ENCODE assay signal across 37 mouse cellular contexts in genomic region chr4:140741401-140741800, GRCm38 (mm10). TPM values are rescaled to one million over a fixed set of nuclear protein-coding genes. Genes with fewer than 3 reads are reported as not detected.
DNase-seq lines count a peak whose midpoint lies in the region; ATAC-seq lines count a peak whose summit lies in the region.
"Had no signal": no experiment of that assay in that cellular context is flagged by ENCODE, and none has a peak within 500 bp of the region (broad histone marks: within the 10 kb centered on the region; RNA-seq: fewer than 3 reads in every experiment).

No protein-coding gene starts in this region.

- no peak overlapping the region for H3K9ac ChIP-seq in forebrain, embryonic 16.5 days (replicated peaks; ENCODE audit: low read depth, low read length)
- H3K9ac ChIP-seq: embryonic facial prominence, embryonic 13.5 days; forebrain, postnatal 0 days; hindbrain, embryonic 12.5 days; intestine, embryonic 15.5 days; limb, embryonic 13.5 days; liver, embryonic 12.5 days; liver, postnatal 0 days; midbrain, embryonic 12.5 days; neural tube, embryonic 15.5 days had no signal

- 0 out of 2 replicates have a peak, but pooled peaks cover 5% of the 10 kb centered on the region for H3K27me3 ChIP-seq in forebrain, embryonic 10.5 days (ENCODE audit: poor library complexity, severe bottlenecking)
- H3K27me3 ChIP-seq in forebrain, embryonic 16.5 days (replicated peaks; ENCODE audit: control insufficient read depth, insufficient read depth, low read length): no peaks in the 10 kb centered on the region
- H3K27me3 ChIP-seq: embryonic facial prominence, embryonic 13.5 days; intestine, embryonic 15.5 days; limb, embryonic 13.5 days; midbrain, embryonic 12.5 days; neural tube, embryonic 15.5 days had no signal

- no peaks in the 10 kb centered on the region for H3K36me3 ChIP-seq in forebrain, embryonic 10.5 days (replicated peaks)
- H3K36me3 ChIP-seq in forebrain, embryonic 16.5 days (ENCODE audit: control insufficient read depth, insufficient read depth): no peaks in the 10 kb centered on the region
- H3K36me3 ChIP-seq: embryonic facial prominence, embryonic 13.5 days; hindbrain, embryonic 12.5 days; intestine, embryonic 15.5 days; limb, embryonic 13.5 days; liver, embryonic 12.5 days; midbrain, embryonic 12.5 days; neural tube, embryonic 15.5 days had no signal

- H3K27ac ChIP-seq in forebrain, embryonic 10.5 days: peak overlapping the region; percentile 20; the same call in 1 of the 2 replicates
- no peak overlapping the region for H3K27ac ChIP-seq in forebrain, embryonic 16.5 days (ENCODE audit: low read length)
- H3K27ac ChIP-seq: embryonic facial prominence, embryonic 13.5 days; hindbrain, embryonic 12.5 days; hindbrain, postnatal 0 days; intestine, embryonic 15.5 days; layer of hippocampus, adult 2 months; left cerebral cortex, adult 2 months; limb, embryonic 13.5 days; liver, embryonic 12.5 days; midbrain, embryonic 12.5 days; neural tube, embryonic 15.5 days had no signal

- no peak for DNase-seq in forebrain, embryonic 10.5 days (ENCODE audit: extremely low spot score, low spot score)
- DNase-seq in right cerebral cortex, adult 2 months (ENCODE audit: low spot score in 2 of 2): peak; percentile 24 to 32
- DNase-seq in right cerebral cortex, postnatal 4 days: no peak
- DNase-seq in B cell, adult 2 months: peak; percentile 28 to 33
- no peak for DNase-seq in lung, postnatal 10 days
- no peak for DNase-seq in adrenal gland, postnatal 36 days
- DNase-seq: adrenal gland, postnatal 10 days; cerebellum, adult 11-12 months; cerebellum, adult 9-11 months; forebrain, postnatal 0 days; gastrocnemius, postnatal 14 days; heart, adult 11 months; heart, postnatal 36 days; kidney, adult 2 months; kidney, postnatal 36 days; liver, postnatal 0 days; lung, postnatal 4 days; retina, postnatal 1 day had no signal

- H3K9me3 ChIP-seq in forebrain, embryonic 10.5 days: no peaks in the 10 kb centered on the region
- no peaks in the 10 kb centered on the region for H3K9me3 ChIP-seq in forebrain, embryonic 16.5 days (ENCODE audit: control insufficient read depth, low read length)
- H3K9me3 ChIP-seq: embryonic facial prominence, embryonic 13.5 days; hindbrain, embryonic 12.5 days; intestine, embryonic 15.5 days; limb, embryonic 13.5 days; liver, embryonic 12.5 days; megakaryocyte, embryonic 14.5 days; midbrain, embryonic 12.5 days; neural tube, embryonic 15.5 days had no signal

- H3K4me1 ChIP-seq in forebrain, embryonic 10.5 days: peaks cover 16% of the 10 kb centered on the region
- no peaks in the 10 kb centered on the region for H3K4me1 ChIP-seq in forebrain, embryonic 16.5 days (replicated peaks; ENCODE audit: control insufficient read depth, insufficient read depth, low read length)
- H3K4me1 ChIP-seq: embryonic facial prominence, embryonic 13.5 days; intestine, embryonic 15.5 days; limb, embryonic 13.5 days; liver, embryonic 12.5 days; neural tube, embryonic 15.5 days had no signal

- no peak overlapping the region for H3K4me3 ChIP-seq in forebrain, embryonic 10.5 days
- no peak overlapping the region for H3K4me3 ChIP-seq in forebrain, embryonic 16.5 days (replicated peaks; ENCODE audit: low read length)
- H3K4me3 ChIP-seq: embryonic facial prominence, embryonic 13.5 days; hindbrain, embryonic 12.5 days; intestine, embryonic 15.5 days; layer of hippocampus, adult 2 months; left cerebral cortex, adult 2 months; limb, embryonic 13.5 days; liver, embryonic 12.5 days; megakaryocyte, embryonic 14.5 days; midbrain, embryonic 12.5 days; neural tube, embryonic 15.5 days had no signal

- no peak for ATAC-seq in forebrain, embryonic 16.5 days
- 0 out of 2 replicates have a peak, but pooled peaks have one; percentile 10 for ATAC-seq in monocyte, adult 5-6 weeks (replicated peaks; ENCODE audit: insufficient number of reproducible peaks, low FRiP score, low TSS enrichment, poor library complexity, severe bottlenecking)
- ATAC-seq: forebrain, postnatal 0 days; hindbrain, postnatal 0 days; intestine, embryonic 15.5 days; liver, embryonic 12.5 days; liver, postnatal 0 days; Patski had no signal

- 92% methylated on average over 6 of the region's 6 CpGs for WGBS in forebrain, embryonic 10.5 days
- WGBS in forebrain, embryonic 16.5 days: 88% methylated on average over 6 of the region's 6 CpGs

- H3K4me2 ChIP-seq in forebrain, embryonic 16.5 days (ENCODE audit: low read length): no peak overlapping the region
- H3K4me2 ChIP-seq: embryonic facial prominence, embryonic 13.5 days; heart, embryonic 11.5 days; hindbrain, embryonic 12.5 days; intestine, embryonic 15.5 days; limb, embryonic 13.5 days; liver, embryonic 12.5 days; midbrain, embryonic 12.5 days; neural tube, embryonic 15.5 days had no signal

RNA-seq across cellular contexts. Expression of gene Padi6, which starts 1.0 kb away (rescaled TPM):
- polyA plus RNA-seq in forebrain, embryonic 10.5 days (2016; fragmentation: Nextera tagmentation; extraction: Ambion mirVana): not detected in 2 replicates
- 0.10 TPM in 1 of 2 replicates, not detected in the other for polyA plus RNA-seq in forebrain, embryonic 16.5 days (2015; fragmentation: Nextera tagmentation; extraction: Ambion mirVana)
- total RNA-seq in monocyte, adult 5-6 weeks (2017): not detected in 3 replicates
- not detected for total RNA-seq in adrenal gland, postnatal 36 days (2021)
- total RNA-seq: forebrain, postnatal 0 days; gastrocnemius, postnatal 14 days; heart, postnatal 36 days; layer of hippocampus, adult 2 months; left cerebral cortex, adult 2 months; MEL had no signal
- polyA plus RNA-seq: embryonic facial prominence, embryonic 13.5 days; heart, embryonic 11.5 days; kidney, adult 2 months; kidney, embryonic 16.5 days; limb, embryonic 13.5 days; liver, embryonic 12.5 days; liver, postnatal 0 days; lung, embryonic 16.5 days; midbrain, embryonic 12.5 days; neural tube, embryonic 15.5 days; Patski had no signal

RNA-seq across cellular contexts. Expression of gene Padi4, which starts 32.6 kb away (rescaled TPM):
- 1.4 and 1.5 TPM in 2 replicates for polyA plus RNA-seq in forebrain, embryonic 10.5 days (2016; fragmentation: Nextera tagmentation; extraction: Ambion mirVana)
- polyA plus RNA-seq in forebrain, embryonic 16.5 days (2015; fragmentation: Nextera tagmentation; extraction: Ambion mirVana): 0.24 TPM in 1 of 2 replicates, not detected in the other
- 5.7 to 16.3 TPM (median 13.0 TPM) in 3 replicates for total RNA-seq in monocyte, adult 5-6 weeks (2017)
- total RNA-seq in adrenal gland, postnatal 36 days (2021): under 1 TPM; 0.23 to 0.63 TPM
- total RNA-seq: forebrain, postnatal 0 days; hindbrain, postnatal 0 days; layer of hippocampus, adult 2 months; left cerebral cortex, postnatal 25 days; MEL had no signal
- polyA plus RNA-seq: embryonic facial prominence, embryonic 13.5 days; hindbrain, postnatal 0 days had no signal

RNA-seq across cellular contexts. Expression of gene Rcc2, which starts 41.1 kb away (rescaled TPM):
- 40.8 and 44.7 TPM in 2 replicates for polyA plus RNA-seq in forebrain, embryonic 10.5 days (2016; fragmentation: Nextera tagmentation; extraction: Ambion mirVana)
- 19.1 and 20.1 TPM in 2 replicates for polyA plus RNA-seq in forebrain, embryonic 16.5 days (2015; fragmentation: Nextera tagmentation; extraction: Ambion mirVana)
- total RNA-seq in monocyte, adult 5-6 weeks (2017): 37.9 to 43.0 TPM (median 38.5 TPM) in 3 replicates
- 10 to 100 TPM; 63.3 to 85.8 TPM for total RNA-seq in adrenal gland, postnatal 36 days (2021)

Comparison
In these comparisons a context has a peak if more than half of its experiments do, and no peak if none do; other contexts are left out.
1. DNase-seq: peak in right cerebral cortex, adult 2 months (2 of 2) and B cell, adult 2 months (2 of 2); none in forebrain, embryonic 10.5 days (single experiment), right cerebral cortex, postnatal 4 days (single experiment), lung, postnatal 10 days (single experiment) and adrenal gland, postnatal 36 days (0 of 2).